Mouse (Mus musculus) B cell, adult 2 months (primary cell): ENCODE results near the gene Spsb1.

ENCODE experiments used
- DNase-seq, 2 experiments: peaks; one replicate each; pipeline ENCODE4 v3.0.0; 2022

Gene Spsb1

DNA sequence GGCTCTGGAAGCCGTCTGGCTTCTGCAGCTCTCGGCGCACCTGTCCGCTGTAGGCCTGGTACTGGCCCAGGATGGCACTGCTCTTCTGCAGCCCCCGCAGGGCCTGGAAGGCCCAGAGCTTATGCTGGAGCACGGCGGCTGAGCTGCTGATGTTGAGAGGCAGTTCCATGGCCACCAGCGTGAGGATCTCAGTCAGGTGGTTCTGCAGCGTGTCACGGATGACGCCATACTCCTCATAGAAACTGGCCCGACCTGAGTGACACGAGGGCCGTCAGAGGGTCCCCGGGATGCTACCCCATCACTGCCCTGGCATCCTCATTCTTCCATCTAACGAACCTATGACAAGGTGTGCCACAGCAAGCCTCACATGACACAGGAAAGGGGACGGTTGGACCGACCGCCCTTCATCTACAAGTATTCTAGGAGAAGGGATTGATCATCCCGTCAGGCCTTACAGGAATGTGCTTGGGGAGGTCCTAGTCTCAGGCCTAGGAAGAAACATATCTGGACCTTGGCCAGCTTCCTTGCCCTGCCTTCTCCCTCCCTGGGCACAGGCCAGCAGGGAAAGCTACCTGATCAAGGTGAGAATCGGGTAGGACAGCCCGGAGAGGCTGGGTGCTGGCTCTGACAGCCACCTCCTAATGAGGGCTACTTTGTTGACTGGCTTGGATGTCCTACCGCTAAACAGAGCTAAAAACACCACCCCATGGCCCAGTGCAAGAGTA, 29.2 kb upstream of the Spsb1 start:
- DNase-seq: no peak

- no peak for DNase-seq
Observed at GRCm38 (mm10) chr4:149982154-149982553, 27.3 kb upstream of the Spsb1 start.

DNA sequence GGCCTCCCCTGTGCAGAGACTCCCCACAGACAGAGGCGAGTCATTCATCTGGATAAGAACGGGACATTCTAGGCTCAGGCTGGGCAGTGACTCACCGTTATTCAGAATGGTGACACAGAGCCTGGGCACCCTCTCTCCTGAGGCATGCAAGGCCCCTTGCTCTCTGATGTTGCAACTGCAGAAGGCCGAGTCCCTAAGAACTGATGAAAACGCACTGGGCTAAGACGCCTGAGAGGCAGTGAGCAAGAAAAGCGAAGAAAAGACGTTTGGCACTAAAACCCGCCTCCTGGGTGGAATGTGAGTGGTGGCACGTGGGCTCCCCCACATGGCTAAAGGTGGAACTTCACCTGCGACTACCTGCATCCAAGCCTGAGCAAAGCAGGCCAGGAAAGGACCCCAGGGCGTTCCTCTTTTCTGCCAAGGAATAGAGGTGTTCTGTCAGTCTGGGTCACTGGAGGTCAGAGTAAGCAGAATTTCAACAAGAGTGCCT, 25.0 kb upstream of the Spsb1 start:
- DNase-seq: peak; percentile 84 to 88

DNA sequence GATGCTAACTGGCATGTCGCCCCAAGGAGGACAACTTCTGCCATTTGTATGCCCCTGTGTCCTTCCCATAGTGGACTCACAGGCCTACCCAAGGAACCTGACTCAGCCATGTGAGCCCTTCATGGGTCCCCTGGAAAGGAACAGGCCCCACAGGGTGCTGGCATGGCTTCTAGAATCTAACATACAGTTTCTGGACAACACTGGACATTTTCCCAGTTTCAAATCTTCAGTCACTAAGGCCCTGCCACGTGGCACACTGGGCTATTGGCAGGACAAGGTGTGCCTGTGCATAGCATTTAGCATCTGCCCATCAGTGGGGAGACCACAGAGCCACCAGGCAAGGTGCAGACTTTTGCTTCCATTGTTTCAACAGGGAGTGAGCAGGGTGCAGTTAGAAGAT, 24.0 kb upstream of the Spsb1 start:
- no peak for DNase-seq

- DNase-seq: no peak
Observed at GRCm38 (mm10) chr4:149977801-149978544, 23.1 kb upstream of the Spsb1 start.

GRCm38 (mm10) chr4:149977181-149977580, 22.3 kb upstream of the Spsb1 start:
- no peak for DNase-seq

DNA sequence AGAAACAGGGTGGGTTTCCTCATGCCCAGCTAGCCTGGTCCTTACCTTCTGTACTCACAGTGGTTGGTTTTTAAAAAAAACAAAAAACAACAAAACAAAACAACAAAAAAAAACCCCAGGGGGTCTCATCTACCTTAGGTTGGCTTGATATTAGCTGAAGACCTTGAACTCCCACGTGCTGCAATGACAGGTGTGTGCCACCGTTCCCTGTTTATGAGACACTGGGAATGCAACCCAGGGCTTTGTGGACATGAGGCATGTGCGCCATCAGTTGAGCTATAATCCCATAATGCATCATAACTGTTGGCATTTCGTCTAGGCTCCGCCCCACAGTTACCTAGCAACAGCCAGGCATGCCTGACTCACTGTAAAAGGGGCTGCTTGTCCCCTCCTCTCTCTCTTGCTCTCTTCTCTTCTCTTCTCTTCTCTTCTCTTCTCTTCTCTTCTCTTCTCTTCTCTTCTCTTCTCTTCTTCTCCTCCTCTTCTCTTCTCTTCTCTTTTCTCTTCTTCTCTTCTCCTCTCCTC, 20.9 kb upstream of the Spsb1 start:
- no peak for DNase-seq

GRCm38 (mm10) chr4:149975291-149975690, 20.4 kb upstream of the Spsb1 start:
- no peak for DNase-seq

GRCm38 (mm10) chr4:149971393-149971792, 16.6 kb upstream of the Spsb1 start:
- no peak for DNase-seq

DNA sequence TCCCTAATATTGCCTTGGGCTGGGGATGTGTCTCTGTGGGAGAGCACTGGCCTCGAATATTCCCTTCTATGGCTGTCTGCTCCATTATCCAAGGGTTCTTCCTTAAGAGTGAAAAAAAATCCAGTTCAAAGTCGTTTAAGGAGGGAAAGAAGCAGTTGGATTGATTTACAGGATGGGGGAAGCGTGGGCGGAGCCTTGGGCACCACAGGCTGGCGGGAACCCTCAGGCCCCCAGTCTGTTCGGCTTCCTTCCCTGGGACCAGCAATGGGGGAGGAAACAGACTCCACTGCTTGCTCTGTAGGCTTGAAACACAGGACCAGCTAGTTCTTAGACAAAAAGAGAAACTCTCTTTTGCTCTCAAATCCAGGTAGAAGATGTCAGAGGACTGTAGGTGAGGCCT, 13.7 kb upstream of the Spsb1 start:
- no peak for DNase-seq

DNA sequence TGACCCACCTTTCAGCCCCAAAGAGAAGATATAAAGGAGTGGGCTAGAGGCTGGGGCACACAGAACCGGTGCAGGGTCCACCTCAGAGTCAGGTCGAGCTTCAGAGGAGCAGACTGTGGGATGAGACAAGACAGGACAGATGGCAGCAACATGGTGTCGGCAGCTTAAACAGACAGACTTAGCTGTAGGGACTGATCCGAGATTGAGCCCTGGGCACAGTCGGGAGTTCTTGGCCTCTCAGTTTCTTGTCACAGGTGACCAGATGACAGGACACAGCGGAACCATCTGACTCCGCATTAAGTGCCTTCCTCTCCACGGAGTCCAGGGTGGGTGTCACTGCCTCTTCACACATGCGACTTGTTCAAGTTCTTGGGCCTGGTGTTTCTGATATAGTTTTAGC, 12.1 kb upstream of the Spsb1 start:
- no peak for DNase-seq

GRCm38 (mm10) chr4:149966252-149966651, 11.4 kb upstream of the Spsb1 start:
- no peak for DNase-seq

DNA sequence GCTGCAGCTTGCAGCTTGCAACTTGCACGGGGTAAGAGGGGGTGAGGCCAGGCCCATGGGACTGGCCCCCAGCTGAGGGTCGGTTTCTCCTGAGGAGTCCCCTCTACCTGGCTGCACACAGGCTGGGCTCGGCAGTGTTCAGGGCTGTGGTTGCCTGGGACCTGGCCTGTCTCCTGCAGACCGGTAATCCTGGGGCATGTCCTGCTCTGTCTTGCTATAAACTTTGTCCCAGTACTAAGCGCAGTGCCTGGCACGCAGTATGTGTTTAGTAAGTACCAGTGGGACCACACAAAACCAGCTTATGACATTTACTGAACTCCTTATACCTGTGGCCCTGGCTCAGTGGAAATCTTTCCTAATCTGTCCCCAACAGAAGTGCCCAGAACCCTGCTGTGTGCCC, 10.8 kb upstream of the Spsb1 start:
- DNase-seq: no peak

- DNase-seq: no peak
Observed at GRCm38 (mm10) chr4:149965242-149965641, 10.4 kb upstream of the Spsb1 start.

DNA sequence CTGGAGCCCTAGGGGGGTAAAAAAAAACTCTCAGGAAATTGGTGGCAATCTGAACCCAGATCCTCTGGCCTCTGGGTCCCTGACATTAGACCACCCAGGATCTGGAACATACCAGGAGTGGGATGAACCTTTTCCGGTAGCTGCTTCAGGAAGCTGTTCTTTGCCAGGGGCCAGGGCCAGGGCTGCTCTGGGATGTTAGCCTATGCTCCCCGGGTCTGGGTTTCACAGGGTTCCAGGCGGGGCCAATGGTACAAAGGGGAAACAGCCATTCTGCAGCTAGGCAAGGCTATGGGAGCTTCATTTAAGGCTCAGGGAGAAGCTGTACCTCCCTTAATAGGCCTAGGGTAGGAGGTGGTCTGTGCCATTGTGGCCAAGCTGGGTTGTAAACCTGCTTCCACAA, 9.9 kb upstream of the Spsb1 start:
- no peak for DNase-seq

GRCm38 (mm10) chr4:149964285-149964684, 9.4 kb upstream of the Spsb1 start:
- no peak for DNase-seq

DNA sequence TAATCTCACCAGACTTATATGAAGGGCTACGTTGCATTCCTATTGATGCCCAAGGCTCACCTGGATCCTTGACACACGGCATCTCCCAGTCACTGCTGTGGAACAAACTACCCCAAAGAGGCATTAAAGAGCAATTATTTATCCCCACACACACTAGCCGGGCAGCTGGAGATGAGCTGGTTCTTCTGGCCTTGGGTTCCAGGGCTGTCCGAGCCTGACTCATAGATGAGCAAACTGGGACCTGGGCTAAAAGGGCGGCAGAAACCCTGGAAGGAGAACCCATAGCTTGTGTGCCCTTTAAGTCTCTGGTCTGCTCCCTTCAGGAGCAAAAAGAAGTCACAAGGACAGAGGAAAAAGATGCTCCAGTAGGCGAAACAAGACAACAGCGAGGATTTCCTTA, 5.5 kb upstream of the Spsb1 start:
- no peak for DNase-seq

DNA sequence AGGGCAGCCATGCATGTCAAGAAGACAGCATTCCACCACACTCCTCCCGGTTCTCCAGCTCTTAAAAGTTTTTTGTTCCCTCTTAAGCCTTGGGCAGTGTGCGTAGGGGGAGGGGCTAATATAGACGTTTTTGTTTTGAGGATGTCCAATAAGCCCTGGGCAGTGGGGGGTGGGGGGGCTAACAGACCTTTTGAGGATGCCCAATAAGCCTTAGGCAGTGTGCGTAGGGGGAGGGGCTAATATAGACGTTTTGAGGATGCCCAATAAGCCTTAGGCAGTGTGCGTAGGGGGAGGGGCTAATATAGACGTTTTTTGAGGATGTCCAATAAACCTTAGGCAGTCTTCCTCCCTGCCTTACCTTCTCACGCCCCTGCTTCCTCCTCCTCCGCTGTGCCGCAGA, 5.0 kb upstream of the Spsb1 start:
- no peak for DNase-seq

- peak; percentile 84 to 85 for DNase-seq
Observed at GRCm38 (mm10) chr4:149958566-149958965, 3.7 kb upstream of the Spsb1 start.

DNA sequence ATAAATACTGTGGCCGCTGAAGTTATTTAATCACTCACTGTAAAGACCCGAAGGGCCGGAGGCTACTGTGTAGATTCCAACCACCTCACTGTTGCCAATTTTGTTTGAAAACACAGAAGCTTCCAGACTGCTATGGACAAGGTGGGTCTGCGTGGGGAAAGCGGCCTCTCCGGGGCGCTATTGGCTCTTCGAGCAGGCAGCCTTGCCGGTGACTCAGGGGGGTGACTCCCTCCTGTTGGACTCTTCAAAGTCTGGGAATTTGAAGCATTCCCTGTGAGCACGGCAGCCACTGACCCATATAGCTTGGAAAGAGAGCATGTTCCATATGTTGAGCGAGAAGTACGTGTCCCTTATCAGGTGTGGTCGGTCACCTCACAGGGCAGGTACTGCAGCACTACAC, 1.2 kb upstream of the Spsb1 start:
- DNase-seq: no peak

GRCm38 (mm10) chr4:149955631-149956030, 788 bp upstream of the Spsb1 start:
- no peak for DNase-seq

GRCm38 (mm10) chr4:149953621-149954481, 992 bp downstream of the Spsb1 start:
- DNase-seq: peak; percentile 45 to 52

DNA sequence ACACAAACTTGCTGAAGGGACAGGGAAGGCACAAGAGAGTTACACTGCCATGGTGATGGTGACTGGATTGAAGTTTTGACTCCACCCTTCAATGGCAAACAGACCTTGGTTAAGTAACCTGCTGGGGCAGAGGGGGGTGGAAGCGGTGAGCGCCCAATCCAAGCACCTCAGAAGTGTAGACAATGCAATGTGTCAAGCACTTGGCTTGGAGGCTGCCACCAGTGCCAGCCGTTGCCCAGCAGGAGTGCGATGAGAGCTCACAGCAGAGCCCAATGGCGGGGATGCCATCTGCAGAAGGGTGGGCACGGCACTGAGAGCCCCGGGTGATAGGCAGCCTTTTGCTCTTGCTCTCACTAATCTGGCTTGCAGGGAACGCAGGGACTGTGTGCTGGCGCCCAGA, 2.6 kb downstream of the Spsb1 start:
- no peak for DNase-seq
